Mouse (Mus musculus): ENCODE results near the gene Tmem141. TPM values are rescaled to one million over a fixed set of nuclear protein-coding genes. Genes with fewer than 3 reads are reported as not detected.

Gene Tmem141
- total and polyA plus RNA-seq, 2 experiments from 2014 or later, result 45.7 to 58.3 TPM

GRCm38 (mm10) chr2:25660279-25660678 is 38.5 kb upstream of the Tmem141 start:
- 97% methylated on average over 8 of the region's 8 CpGs for WGBS
- no peak for ATAC-seq (ENCODE audit: low FRiP score)
- no peaks in the 10 kb centered on the region for H3K4me1 ChIP-seq (ENCODE audit: insufficient read depth, low read length)

GRCm38 (mm10) chr2:25657652-25658051 is 35.8 kb upstream of the Tmem141 start, which contains the start of gene Lcn5:
Lcn5 (plus strand) TSS chr2:25657952.
- Histone ChIP-seq H3K4me1 (ENCODE audit: insufficient read depth, low read length) (no peaks in the 10 kb centered on the region), H3K27ac (ENCODE audit: low read depth, low read length) (no peak within 1 kb of the TSS), H3K4me3 (ENCODE audit: low read depth, low read length) (no peak within 1 kb of the TSS), H3K27me3 (ENCODE audit: insufficient read depth, low read length) (no peaks in the 10 kb centered on the region), H3K9me3 (ENCODE audit: low read length) (no peaks in the 10 kb centered on the region), H3K36me3 (ENCODE audit: insufficient read depth, low read length) (no peaks in the 10 kb centered on the region), H3K9ac (replicated peaks; ENCODE audit: low read length, poor library complexity, severe bottlenecking) (no peak within 1 kb of the TSS), H3K4me2 (ENCODE audit: low read depth, low read length, poor library complexity, severe bottlenecking) (no peak within 1 kb of the TSS)
- no peak for TF ChIP-seq CTCF (IDR thresholded peaks at IDR 0.05)
- ATAC-seq (ENCODE audit: low FRiP score) (no peak), DNase-seq (ENCODE audit: low spot score) (no peak)

More at GRCm38 (mm10) chr2:25660279-25660678, 38.5 kb upstream of the Tmem141 start:
- DNase-seq (ENCODE audit: low spot score), result no peak
- no peak overlapping the region for H3K9ac ChIP-seq (replicated peaks; ENCODE audit: low read length, poor library complexity, severe bottlenecking)
- no peaks in the 10 kb centered on the region for H3K9me3 ChIP-seq (ENCODE audit: low read length)
- no peaks in the 10 kb centered on the region for H3K36me3 ChIP-seq (ENCODE audit: insufficient read depth, low read length)
- H3K27me3 ChIP-seq (ENCODE audit: insufficient read depth, low read length), result no peaks in the 10 kb centered on the region
- H3K27ac ChIP-seq (ENCODE audit: low read depth, low read length), result no peak overlapping the region
- H3K4me3 ChIP-seq (ENCODE audit: low read depth, low read length), result no peak overlapping the region
- H3K4me2 ChIP-seq (ENCODE audit: low read depth, low read length, poor library complexity, severe bottlenecking), result no peak overlapping the region
- no peak for TF ChIP-seq CTCF (IDR thresholded peaks at IDR 0.05)

DNA sequence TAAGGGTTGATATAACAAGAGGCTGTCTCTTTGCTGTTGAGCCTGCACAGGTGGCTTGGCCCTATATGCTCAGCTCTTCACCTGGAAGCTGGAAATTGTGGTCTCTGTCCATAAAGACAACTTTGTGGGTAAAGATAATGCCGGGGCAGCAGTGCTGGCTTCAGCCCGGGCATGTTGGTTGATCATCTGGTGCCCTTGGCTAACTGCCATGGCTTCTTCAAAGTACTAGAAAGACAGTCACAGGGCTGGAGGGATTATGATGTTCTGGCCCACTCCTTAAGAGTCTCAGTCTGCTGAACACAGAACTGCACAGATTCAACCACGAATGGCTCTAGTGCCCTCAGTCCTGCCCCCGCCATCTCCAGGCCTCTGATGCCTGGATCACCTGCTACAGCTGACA is 35.4 kb upstream of the Tmem141 start:
- peak; percentile 58 for DNase-seq (ENCODE audit: low spot score)
- H3K4me1 ChIP-seq (ENCODE audit: insufficient read depth, low read length), result no peaks in the 10 kb centered on the region
- H3K4me2 ChIP-seq (ENCODE audit: low read depth, low read length, poor library complexity, severe bottlenecking), result no peak overlapping the region
- no peak overlapping the region for H3K9ac ChIP-seq (replicated peaks; ENCODE audit: low read length, poor library complexity, severe bottlenecking)
- no peak overlapping the region for H3K27ac ChIP-seq (ENCODE audit: low read depth, low read length)
- no peak for ATAC-seq (ENCODE audit: low FRiP score)
- H3K36me3 ChIP-seq (ENCODE audit: insufficient read depth, low read length), result no peaks in the 10 kb centered on the region
- H3K4me3 ChIP-seq (ENCODE audit: low read depth, low read length), result no peak overlapping the region
- 68% methylated on average over 4 of the region's 4 CpGs for WGBS
- no peak for TF ChIP-seq CTCF (IDR thresholded peaks at IDR 0.05)
- no peaks in the 10 kb centered on the region for H3K9me3 ChIP-seq (ENCODE audit: low read length)
- H3K27me3 ChIP-seq (ENCODE audit: insufficient read depth, low read length), result no peaks in the 10 kb centered on the region

DNA sequence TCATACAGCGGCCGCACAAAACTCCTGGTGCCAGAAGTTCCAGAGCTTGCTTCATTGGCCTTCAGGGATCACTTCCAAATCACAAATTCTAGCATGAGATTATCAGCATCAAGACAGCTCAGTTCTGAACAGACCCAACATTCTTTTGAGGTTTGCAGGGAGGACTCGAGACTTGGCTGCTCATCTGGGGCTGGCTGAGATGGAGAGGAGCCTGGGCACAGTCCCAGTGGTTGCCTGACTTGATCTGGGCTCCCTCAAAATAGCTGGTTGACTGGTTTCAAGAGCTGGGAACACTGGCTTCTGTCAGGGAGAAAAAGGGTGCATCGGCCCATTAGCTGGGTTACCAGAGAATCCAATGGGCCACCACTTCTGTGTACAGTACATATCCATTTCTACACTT is 34.9 kb upstream of the Tmem141 start:
- WGBS, result 85% methylated on average over 4 of the region's 4 CpGs
- H3K36me3 ChIP-seq (ENCODE audit: insufficient read depth, low read length), result no peaks in the 10 kb centered on the region
- no peak overlapping the region for H3K4me3 ChIP-seq (ENCODE audit: low read depth, low read length)
- DNase-seq (ENCODE audit: low spot score), result no peak
- H3K27ac ChIP-seq (ENCODE audit: low read depth, low read length), result no peak overlapping the region
- ATAC-seq (ENCODE audit: low FRiP score), result no peak
- H3K9me3 ChIP-seq (ENCODE audit: low read length), result no peaks in the 10 kb centered on the region
- no peak for TF ChIP-seq CTCF (IDR thresholded peaks at IDR 0.05)
- no peaks in the 10 kb centered on the region for H3K27me3 ChIP-seq (ENCODE audit: insufficient read depth, low read length)
- no peak overlapping the region for H3K4me2 ChIP-seq (ENCODE audit: low read depth, low read length, poor library complexity, severe bottlenecking)
- no peaks in the 10 kb centered on the region for H3K4me1 ChIP-seq (ENCODE audit: insufficient read depth, low read length)
- H3K9ac ChIP-seq (replicated peaks; ENCODE audit: low read length, poor library complexity, severe bottlenecking), result no peak overlapping the region

GRCm38 (mm10) chr2:25654502-25654901 is 32.7 kb upstream of the Tmem141 start:
- no peak for TF ChIP-seq CTCF (IDR thresholded peaks at IDR 0.05)
- Histone ChIP-seq H3K9me3 (ENCODE audit: low read length) (no peaks in the 10 kb centered on the region), H3K4me1 (ENCODE audit: insufficient read depth, low read length) (no peaks in the 10 kb centered on the region), H3K27me3 (ENCODE audit: insufficient read depth, low read length) (no peaks in the 10 kb centered on the region), H3K9ac (replicated peaks; ENCODE audit: low read length, poor library complexity, severe bottlenecking) (no peak overlapping the region), H3K36me3 (ENCODE audit: insufficient read depth, low read length) (no peaks in the 10 kb centered on the region), H3K4me2 (ENCODE audit: low read depth, low read length, poor library complexity, severe bottlenecking) (no peak overlapping the region), H3K4me3 (ENCODE audit: low read depth, low read length) (no peak overlapping the region), H3K27ac (ENCODE audit: low read depth, low read length) (no peak overlapping the region)
- WGBS, result 89% methylated on average over 1 of the region's 1 CpGs
- ATAC-seq (ENCODE audit: low FRiP score), result no peak
- DNase-seq (ENCODE audit: low spot score), result no peak

GRCm38 (mm10) chr2:25652902-25653301 is 31.1 kb upstream of the Tmem141 start, which contains the start of gene Lcn8:
Lcn8 (plus strand) TSS chr2:25653120.
- no peak for TF ChIP-seq CTCF (IDR thresholded peaks at IDR 0.05)
- no peaks in the 10 kb centered on the region for H3K4me1 ChIP-seq (ENCODE audit: insufficient read depth, low read length)
- H3K4me2 ChIP-seq (ENCODE audit: low read depth, low read length, poor library complexity, severe bottlenecking), result no peak within 1 kb of the TSS
- H3K27me3 ChIP-seq (ENCODE audit: insufficient read depth, low read length), result no peaks in the 10 kb centered on the region
- no peak for ATAC-seq (ENCODE audit: low FRiP score)
- H3K9ac ChIP-seq (replicated peaks; ENCODE audit: low read length, poor library complexity, severe bottlenecking), result no peak within 1 kb of the TSS
- H3K4me3 ChIP-seq (ENCODE audit: low read depth, low read length), result no peak within 1 kb of the TSS
- no peaks in the 10 kb centered on the region for H3K36me3 ChIP-seq (ENCODE audit: insufficient read depth, low read length)
- no peaks in the 10 kb centered on the region for H3K9me3 ChIP-seq (ENCODE audit: low read length)
- DNase-seq (ENCODE audit: low spot score), result no peak
- 84% methylated on average over 2 of the region's 2 CpGs for WGBS
- no peak within 1 kb of the TSS for H3K27ac ChIP-seq (ENCODE audit: low read depth, low read length)

All from midbrain, postnatal 0 days (tissue).